Mouse (Mus musculus) CH12.LX (cell line): Measurements from ENCODE around the gene Snrk.

Experiments
- CTCF ChIP-seq, 2 experiments: IDR thresholded peaks in 1 of 2; conservative IDR thresholded peaks in 1 of 2; 2 replicates each; pipeline ENCODE4 v1.5.1; 2011 to 2012; ENCODE audit warnings: low read depth in 2 of 2, low read length in 2 of 2, improper control_type of control experiment in 1 of 2, inconsistent platforms in 1 of 2, mild to moderate bottlenecking in 1 of 2, moderate library complexity in 1 of 2
- EP300 ChIP-seq: IDR thresholded peaks from 2 replicates; pipeline ENCODE4 v1.6.1; 2011; ENCODE audit warnings: low read length, improper control_type of control experiment
- MYC ChIP-seq: IDR thresholded peaks from 2 replicates; pipeline ENCODE4 v1.6.1; 2011; ENCODE audit warnings: low read depth, mild to moderate bottlenecking, improper control_type of control experiment, low read length
- NRF1 ChIP-seq: IDR thresholded peaks from 2 replicates; pipeline ENCODE4 v1.6.1; 2014; ENCODE audit warnings: low read depth, mild to moderate bottlenecking, inconsistent platforms, low read length, improper control_type of control experiment, moderate library complexity
- POLR2A ChIP-seq: IDR thresholded peaks from 2 replicates; pipeline ENCODE4 v1.6.1; 2011; ENCODE audit warnings: low read depth, mild to moderate bottlenecking, improper control_type of control experiment, low read length
- POLR2AphosphoS2 ChIP-seq: IDR thresholded peaks from 2 replicates; pipeline ENCODE4 v1.6.1; 2011; ENCODE audit warnings: low read depth, low read length, improper control_type of control experiment
- UBTF ChIP-seq: IDR thresholded peaks from 2 replicates; pipeline ENCODE4 v1.6.1; 2012; ENCODE audit warnings: low read depth, mild to moderate bottlenecking, inconsistent platforms, low read length, improper control_type of control experiment, moderate library complexity

DNA sequence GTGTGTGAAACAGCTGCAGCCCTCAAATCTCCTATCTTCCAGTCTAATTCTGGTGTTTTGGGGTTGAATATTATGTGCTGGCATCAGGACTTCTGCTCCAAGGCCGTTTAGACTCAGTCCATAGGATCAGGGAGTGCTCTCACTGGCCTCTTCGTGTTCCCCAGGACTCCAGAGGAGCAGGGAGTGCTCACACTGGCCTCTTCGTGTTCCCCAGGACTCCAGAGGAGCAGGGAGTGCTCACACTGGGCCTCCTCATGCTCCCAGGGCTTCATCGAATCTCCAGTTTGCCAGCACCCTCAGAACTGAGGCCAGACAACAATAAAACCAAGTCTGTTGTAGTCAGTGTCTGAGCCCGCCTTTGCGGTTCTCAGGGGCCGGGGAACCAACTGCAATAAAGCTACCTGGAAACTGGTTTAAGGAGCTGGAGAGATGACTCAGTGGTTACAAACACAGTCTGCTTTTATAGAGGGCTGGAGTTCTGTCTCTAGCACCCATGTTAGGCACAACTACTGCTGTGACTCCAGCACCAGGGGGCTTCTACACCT is 12.7 kb upstream of the Snrk start:
- TF ChIP-seq CTCF (conservative IDR thresholded peaks at IDR 0.05 in 1 of 2, IDR thresholded peaks at IDR 0.05 in 1 of 2; ENCODE audit: low read depth in 2 of 2, low read length in 2 of 2) (no peak), NRF1 (no peak), EP300 (no peak), POLR2A (no peak), UBTF (no peak), POLR2AphosphoS2 (no peak), MYC (no peak)
